Mouse (Mus musculus): ENCODE results near the gene Slc15a1. TPM values are rescaled to one million over a fixed set of nuclear protein-coding genes. Genes with fewer than 3 reads are reported as not detected.
A peak's percentile ranks its signal among the peaks of the same experiment; 100 is the strongest.

Slc15a1 gene
- total and polyA plus RNA-seq, 2 experiments from 2014 or later: 0.04 TPM; not detected in 1

GRCm38 (mm10) chr14:121445194-121445593 lies 59.9 kb downstream of the Slc15a1 start:
- peak; percentile 87 for ATAC-seq (ENCODE audit: insufficient read depth, low read depth)
- Histone ChIP-seq H3K4me1 (ENCODE audit: control insufficient read depth, insufficient read depth) (peaks cover 3% of the 10 kb centered on the region; the same call in 1 of the 2 replicates), H3K9ac (replicated peaks; ENCODE audit: low read depth, low read length) (no peak overlapping the region), H3K9me3 (replicated peaks; ENCODE audit: control insufficient read depth, low read length) (no peaks in the 10 kb centered on the region), H3K27me3 (ENCODE audit: control insufficient read depth, insufficient read depth, low read length) (no peaks in the 10 kb centered on the region), H3K4me3 (ENCODE audit: low read depth, low read length) (no peak overlapping the region), H3K36me3 (replicated peaks; ENCODE audit: control insufficient read depth, insufficient read depth, low read length) (no peaks in the 10 kb centered on the region), H3K4me2 (ENCODE audit: low read depth, low read length) (no peak overlapping the region), H3K27ac (ENCODE audit: low read depth) (no peak overlapping the region)
- TF ChIP-seq CTCF (IDR thresholded peaks at IDR 0.05; ENCODE audit: low read depth) (peak; percentile 85), EP300 (IDR thresholded peaks at IDR 0.05; ENCODE audit: low read depth) (no peak)
- 17% methylated on average over 8 of the region's 8 CpGs for WGBS
- peak; percentile 64 for DNase-seq (ENCODE audit: low spot score)

GRCm38 (mm10) chr14:121440807-121441206 lies 64.2 kb downstream of the Slc15a1 start:
- H3K4me1 ChIP-seq (ENCODE audit: control insufficient read depth, insufficient read depth): peaks cover 19% of the 10 kb centered on the region
- ATAC-seq (ENCODE audit: insufficient read depth, low read depth) (no peak), DNase-seq (ENCODE audit: low spot score) (no peak)
- no peak overlapping the region for H3K9ac ChIP-seq (replicated peaks; ENCODE audit: low read depth, low read length)
- no peaks in the 10 kb centered on the region for H3K27me3 ChIP-seq (ENCODE audit: control insufficient read depth, insufficient read depth, low read length)
- H3K4me2 ChIP-seq (ENCODE audit: low read depth, low read length): no peak overlapping the region
- no peak overlapping the region for H3K27ac ChIP-seq (ENCODE audit: low read depth)
- H3K9me3 ChIP-seq (replicated peaks; ENCODE audit: control insufficient read depth, low read length): no peaks in the 10 kb centered on the region
- no peak overlapping the region for H3K4me3 ChIP-seq (ENCODE audit: low read depth, low read length)
- 88% methylated on average over 6 of the region's 6 CpGs for WGBS
- TF ChIP-seq EP300 (IDR thresholded peaks at IDR 0.05; ENCODE audit: low read depth) (no peak), CTCF (IDR thresholded peaks at IDR 0.05; ENCODE audit: low read depth) (no peak)
- H3K36me3 ChIP-seq (replicated peaks; ENCODE audit: control insufficient read depth, insufficient read depth, low read length): no peaks in the 10 kb centered on the region

GRCm38 (mm10) chr14:121437026-121437425 lies 68.0 kb downstream of the Slc15a1 start:
- Histone ChIP-seq H3K4me1 (ENCODE audit: control insufficient read depth, insufficient read depth) (peaks cover 25% of the 10 kb centered on the region), H3K4me2 (ENCODE audit: low read depth, low read length) (no peak overlapping the region), H3K9me3 (replicated peaks; ENCODE audit: control insufficient read depth, low read length) (no peaks in the 10 kb centered on the region), H3K4me3 (ENCODE audit: low read depth, low read length) (no peak overlapping the region), H3K27ac (ENCODE audit: low read depth) (peak overlapping the region; percentile 94), H3K36me3 (replicated peaks; ENCODE audit: control insufficient read depth, insufficient read depth, low read length) (no peaks in the 10 kb centered on the region), H3K27me3 (ENCODE audit: control insufficient read depth, insufficient read depth, low read length) (no peaks in the 10 kb centered on the region), H3K9ac (replicated peaks; ENCODE audit: low read depth, low read length) (no peak overlapping the region)
- DNase-seq (ENCODE audit: low spot score): peak; percentile 68
- TF ChIP-seq CTCF (IDR thresholded peaks at IDR 0.05; ENCODE audit: low read depth) (no peak), EP300 (IDR thresholded peaks at IDR 0.05; ENCODE audit: low read depth) (no peak; the same call in 1 of the 2 replicates)
- WGBS: 35% methylated on average over 6 of the region's 6 CpGs
- no peak for ATAC-seq (ENCODE audit: insufficient read depth, low read depth)

GRCm38 (mm10) chr14:121436455-121436854 lies 68.6 kb downstream of the Slc15a1 start:
- WGBS: 81% methylated on average over 3 of the region's 3 CpGs
- no peak overlapping the region for H3K4me2 ChIP-seq (ENCODE audit: low read depth, low read length)
- ATAC-seq (ENCODE audit: insufficient read depth, low read depth): no peak
- H3K9me3 ChIP-seq (replicated peaks; ENCODE audit: control insufficient read depth, low read length): no peaks in the 10 kb centered on the region
- no peaks in the 10 kb centered on the region for H3K27me3 ChIP-seq (ENCODE audit: control insufficient read depth, insufficient read depth, low read length)
- peak overlapping the region; percentile 94 for H3K27ac ChIP-seq (ENCODE audit: low read depth)
- no peak overlapping the region for H3K4me3 ChIP-seq (ENCODE audit: low read depth, low read length)
- H3K9ac ChIP-seq (replicated peaks; ENCODE audit: low read depth, low read length): no peak overlapping the region
- H3K4me1 ChIP-seq (ENCODE audit: control insufficient read depth, insufficient read depth): peaks cover 25% of the 10 kb centered on the region
- no peak for DNase-seq (ENCODE audit: low spot score)
- no peaks in the 10 kb centered on the region for H3K36me3 ChIP-seq (replicated peaks; ENCODE audit: control insufficient read depth, insufficient read depth, low read length)
- no peak for TF ChIP-seq EP300 (IDR thresholded peaks at IDR 0.05; ENCODE audit: low read depth)
- TF ChIP-seq CTCF (IDR thresholded peaks at IDR 0.05; ENCODE audit: low read depth): no peak

GRCm38 (mm10) chr14:121435794-121436193 lies 69.3 kb downstream of the Slc15a1 start:
- Histone ChIP-seq H3K9me3 (replicated peaks; ENCODE audit: control insufficient read depth, low read length) (no peaks in the 10 kb centered on the region), H3K4me3 (ENCODE audit: low read depth, low read length) (no peak overlapping the region), H3K27ac (ENCODE audit: low read depth) (peak overlapping the region; percentile 94), H3K9ac (replicated peaks; ENCODE audit: low read depth, low read length) (0 out of 2 replicates have a peak overlapping the region, but pooled peaks have one; percentile 18), H3K36me3 (replicated peaks; ENCODE audit: control insufficient read depth, insufficient read depth, low read length) (no peaks in the 10 kb centered on the region), H3K27me3 (ENCODE audit: control insufficient read depth, insufficient read depth, low read length) (no peaks in the 10 kb centered on the region), H3K4me1 (ENCODE audit: control insufficient read depth, insufficient read depth) (peaks cover 25% of the 10 kb centered on the region), H3K4me2 (ENCODE audit: low read depth, low read length) (no peak overlapping the region)
- DNase-seq (ENCODE audit: low spot score) (peak; percentile 96), ATAC-seq (ENCODE audit: insufficient read depth, low read depth) (peak; percentile 95)
- 5% methylated on average over 6 of the region's 6 CpGs for WGBS
- TF ChIP-seq CTCF (IDR thresholded peaks at IDR 0.05; ENCODE audit: low read depth) (no peak), EP300 (IDR thresholded peaks at IDR 0.05; ENCODE audit: low read depth) (peak; percentile 35; the same call in 1 of the 2 replicates)

- H3K9ac ChIP-seq (replicated peaks; ENCODE audit: low read depth, low read length): no peak overlapping the region
- H3K4me3 ChIP-seq (ENCODE audit: low read depth, low read length): no peak overlapping the region
- DNase-seq (ENCODE audit: low spot score): no peak
- no peaks in the 10 kb centered on the region for H3K27me3 ChIP-seq (ENCODE audit: control insufficient read depth, insufficient read depth, low read length)
- ATAC-seq (ENCODE audit: insufficient read depth, low read depth): no peak
- no peaks in the 10 kb centered on the region for H3K36me3 ChIP-seq (replicated peaks; ENCODE audit: control insufficient read depth, insufficient read depth, low read length)
- H3K9me3 ChIP-seq (replicated peaks; ENCODE audit: control insufficient read depth, low read length): no peaks in the 10 kb centered on the region
- H3K27ac ChIP-seq (ENCODE audit: low read depth): no peak overlapping the region
- H3K4me1 ChIP-seq (ENCODE audit: control insufficient read depth, insufficient read depth): peaks cover 10% of the 10 kb centered on the region; the same call in 1 of the 2 replicates
- TF ChIP-seq CTCF (IDR thresholded peaks at IDR 0.05; ENCODE audit: low read depth): no peak
- no peak for TF ChIP-seq EP300 (IDR thresholded peaks at IDR 0.05; ENCODE audit: low read depth)
- WGBS: 81% methylated on average over 7 of the region's 7 CpGs
- no peak overlapping the region for H3K4me2 ChIP-seq (ENCODE audit: low read depth, low read length)
These were observed 73.8 kb downstream of the Slc15a1 start for GRCm38 (mm10) chr14:121431261-121431660.

Data from heart, postnatal 0 days (tissue).